Mouse (Mus musculus): ENCODE measurements around the gene Dhrs4. TPM values are rescaled to one million over a fixed set of nuclear protein-coding genes. Genes with fewer than 3 reads are reported as not detected.
A peak's percentile ranks its signal among the peaks of the same experiment; 100 is the strongest.

Gene Dhrs4
- polyA plus RNA-seq, 1 experiment from 2014 or later: 60.2 TPM

DNA sequence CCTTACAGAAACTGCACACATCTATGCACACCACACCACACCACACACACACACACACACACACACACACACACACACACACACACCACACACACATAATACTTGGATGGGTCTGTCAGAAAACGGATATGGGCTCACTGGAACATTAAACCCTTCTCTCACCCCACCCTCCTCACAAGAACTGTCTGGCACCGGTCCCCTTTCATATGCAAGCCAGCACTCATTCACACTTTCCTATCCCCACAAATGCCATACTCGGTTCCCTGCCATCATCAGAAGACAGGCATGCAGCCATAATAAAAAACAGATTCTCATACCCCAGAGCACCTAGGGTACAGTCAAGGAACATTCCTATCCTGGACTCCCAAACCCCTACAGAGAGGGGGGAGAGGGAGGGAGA lies 13.5 kb downstream of the Dhrs4 start:
- no peak for ATAC-seq (ENCODE audit: low FRiP score, low TSS enrichment)
- no peak overlapping the region for H3K4me2 ChIP-seq (replicated peaks; ENCODE audit: low read depth, low read length)
- no peak overlapping the region for H3K9ac ChIP-seq (ENCODE audit: low read depth, low read length)

DNA sequence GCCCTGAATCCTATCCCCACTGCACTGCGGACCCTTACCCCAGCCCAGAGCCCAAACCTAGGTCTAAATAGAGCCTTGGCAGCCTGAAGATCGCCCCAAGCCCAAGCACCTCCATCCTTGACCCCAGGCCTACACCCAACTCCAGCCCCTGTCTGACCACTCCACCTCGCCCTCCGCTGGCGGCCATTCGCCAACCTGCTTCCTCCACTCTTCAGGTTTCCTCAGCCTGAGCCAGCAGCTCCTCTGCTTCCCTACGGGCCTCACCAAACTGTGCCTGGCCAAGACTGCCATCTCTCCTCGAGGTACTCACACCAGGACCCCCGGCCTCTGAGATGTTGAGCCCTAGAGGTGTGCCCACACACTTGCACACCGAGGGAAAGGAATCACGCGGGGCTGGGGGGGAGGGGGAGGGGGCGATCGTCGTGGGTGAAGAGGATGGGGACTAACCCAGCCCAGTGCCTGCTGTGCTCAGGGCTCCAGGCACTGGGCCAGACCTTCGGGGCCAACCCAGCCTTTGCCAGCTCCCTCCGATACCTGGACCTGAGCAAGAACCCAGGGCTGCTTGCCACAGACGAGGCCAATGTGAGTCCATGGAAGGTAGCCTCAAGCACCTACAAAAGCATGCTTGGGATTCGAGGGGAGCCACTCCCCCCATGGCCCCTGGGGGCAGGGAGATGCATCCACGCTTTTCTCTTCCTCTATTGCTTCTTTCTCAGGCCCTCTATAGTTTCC lies 17.1 kb downstream of the Dhrs4 start:
- Histone ChIP-seq H3K9ac (ENCODE audit: low read depth, low read length) (no peak overlapping the region), H3K4me3 (ENCODE audit: low read length) (no peak overlapping the region), H3K9me3 (ENCODE audit: control insufficient read depth, low read length) (no peaks in the 10 kb centered on the region), H3K36me3 (ENCODE audit: control insufficient read depth, insufficient read depth, low read length) (no peaks in the 10 kb centered on the region), H3K4me1 (ENCODE audit: control insufficient read depth, insufficient read depth, low read length) (0 out of 2 replicates have a peak, but pooled peaks cover 3% of the 10 kb centered on the region), H3K27me3 (ENCODE audit: control insufficient read depth, insufficient read depth, low read length) (no peaks in the 10 kb centered on the region), H3K4me2 (replicated peaks; ENCODE audit: low read depth, low read length) (no peak overlapping the region), H3K27ac (ENCODE audit: low read depth, low read length) (no peak overlapping the region)
- WGBS: 77% methylated on average over 19 of the region's 20 CpGs
- ATAC-seq (ENCODE audit: low FRiP score, low TSS enrichment): no peak

More for the DNA sequence above, 13.5 kb downstream of the Dhrs4 start:
- no peak overlapping the region for H3K4me3 ChIP-seq (ENCODE audit: low read length)
- H3K27ac ChIP-seq (ENCODE audit: low read depth, low read length): no peak overlapping the region
- H3K4me1 ChIP-seq (ENCODE audit: control insufficient read depth, insufficient read depth, low read length): no peaks in the 10 kb centered on the region
- H3K36me3 ChIP-seq (ENCODE audit: control insufficient read depth, insufficient read depth, low read length): peaks cover 6% of the 10 kb centered on the region
- 36% methylated on average over 3 of the region's 3 CpGs for WGBS
- H3K27me3 ChIP-seq (ENCODE audit: control insufficient read depth, insufficient read depth, low read length): no peaks in the 10 kb centered on the region
- H3K9me3 ChIP-seq (ENCODE audit: control insufficient read depth, low read length): no peaks in the 10 kb centered on the region

DNA sequence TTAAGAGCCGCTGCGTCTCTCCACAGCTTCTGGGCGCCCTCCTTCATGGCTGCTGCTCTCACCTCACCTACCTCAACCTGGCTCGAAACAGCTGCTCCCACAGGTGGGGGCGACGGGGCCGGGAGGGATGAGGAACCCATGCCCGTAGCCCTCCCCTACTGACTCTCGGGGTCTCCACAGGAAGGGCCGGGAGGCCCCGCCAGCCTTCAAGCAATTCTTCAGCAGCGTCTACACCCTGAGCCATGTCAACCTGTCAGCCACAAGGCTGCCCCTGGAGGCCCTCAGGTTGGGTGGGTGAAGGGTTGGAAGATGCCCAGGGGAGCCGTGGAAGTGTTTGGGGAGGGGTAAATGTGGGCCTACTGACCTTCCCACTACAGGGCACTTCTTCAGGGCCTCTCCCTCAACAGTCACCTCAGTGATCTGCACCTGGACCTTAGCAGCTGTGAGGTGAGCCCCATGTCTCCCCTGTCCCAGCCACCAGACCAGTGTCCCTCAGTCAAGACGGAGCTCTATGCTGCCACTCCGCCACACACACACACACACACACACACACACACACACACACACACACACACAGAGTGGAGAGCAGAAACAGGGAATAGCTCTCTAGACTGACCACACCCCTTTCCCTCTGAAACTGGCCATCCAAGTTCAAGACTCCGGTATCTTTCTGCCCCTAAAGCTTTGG lies 18.3 kb downstream of the Dhrs4 start:
- no peaks in the 10 kb centered on the region for H3K9me3 ChIP-seq (ENCODE audit: control insufficient read depth, low read length)
- no peaks in the 10 kb centered on the region for H3K36me3 ChIP-seq (ENCODE audit: control insufficient read depth, insufficient read depth, low read length)
- no peak overlapping the region for H3K9ac ChIP-seq (ENCODE audit: low read depth, low read length)
- H3K4me1 ChIP-seq (ENCODE audit: control insufficient read depth, insufficient read depth, low read length): 0 out of 2 replicates have a peak, but pooled peaks cover 3% of the 10 kb centered on the region
- 79% methylated on average over 16 of the region's 16 CpGs for WGBS
- ATAC-seq (ENCODE audit: low FRiP score, low TSS enrichment): peak; percentile 21
- no peak overlapping the region for H3K27ac ChIP-seq (ENCODE audit: low read depth, low read length)
- no peaks in the 10 kb centered on the region for H3K27me3 ChIP-seq (ENCODE audit: control insufficient read depth, insufficient read depth, low read length)
- no peak overlapping the region for H3K4me2 ChIP-seq (replicated peaks; ENCODE audit: low read depth, low read length)
- H3K4me3 ChIP-seq (ENCODE audit: low read length): no peak overlapping the region

DNA sequence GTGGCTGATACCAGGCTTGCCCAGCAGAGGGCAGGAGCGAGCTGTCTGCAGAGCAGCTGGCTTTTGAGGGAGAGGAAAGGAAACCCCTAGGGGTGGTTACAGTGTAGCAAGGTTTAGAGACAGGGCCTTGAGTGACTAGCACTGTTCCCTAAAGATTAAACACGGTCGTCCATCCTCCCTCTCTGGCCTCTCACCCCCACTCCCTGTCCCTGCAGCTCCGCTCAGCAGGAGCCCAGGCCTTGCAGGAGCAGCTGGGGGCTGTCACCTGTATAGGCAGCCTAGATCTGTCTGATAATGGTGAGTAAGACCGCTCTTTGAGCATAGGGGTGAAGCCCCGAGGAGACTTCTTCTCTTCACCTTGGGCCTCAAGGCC lies 18.9 kb downstream of the Dhrs4 start:
- H3K36me3 ChIP-seq (ENCODE audit: control insufficient read depth, insufficient read depth, low read length): no peaks in the 10 kb centered on the region
- WGBS: 9% methylated on average over 6 of the region's 6 CpGs
- H3K4me3 ChIP-seq (ENCODE audit: low read length): no peak overlapping the region
- H3K9me3 ChIP-seq (ENCODE audit: control insufficient read depth, low read length): no peaks in the 10 kb centered on the region
- peak; percentile 66 for ATAC-seq (ENCODE audit: low FRiP score, low TSS enrichment)
- H3K4me1 ChIP-seq (ENCODE audit: control insufficient read depth, insufficient read depth, low read length): 0 out of 2 replicates have a peak, but pooled peaks cover 3% of the 10 kb centered on the region
- no peaks in the 10 kb centered on the region for H3K27me3 ChIP-seq (ENCODE audit: control insufficient read depth, insufficient read depth, low read length)
- no peak overlapping the region for H3K4me2 ChIP-seq (replicated peaks; ENCODE audit: low read depth, low read length)
- H3K27ac ChIP-seq (ENCODE audit: low read depth, low read length): no peak overlapping the region
- H3K9ac ChIP-seq (ENCODE audit: low read depth, low read length): peak overlapping the region; percentile 28; the same call in 1 of the 2 replicates

DNA sequence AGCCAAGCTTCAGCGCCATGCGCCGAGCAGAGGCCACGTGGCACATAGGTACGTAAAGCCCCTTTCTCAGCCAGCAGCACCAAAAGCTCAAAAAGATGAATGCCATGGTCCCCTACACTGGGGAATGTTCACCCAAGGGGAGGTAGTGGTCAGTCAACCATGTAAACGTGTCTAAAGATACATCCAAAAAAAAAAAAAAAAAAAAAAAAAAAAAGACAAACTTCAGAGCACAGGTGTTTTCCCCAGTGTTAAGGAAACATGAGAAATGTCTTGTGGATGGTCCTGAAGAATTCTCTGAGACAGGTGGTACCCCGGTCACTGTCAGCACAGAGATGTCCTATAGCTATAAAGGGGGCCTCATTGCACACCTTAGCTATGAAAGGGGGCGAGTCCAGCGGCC lies 27.1 kb downstream of the Dhrs4 start:
- H3K27ac ChIP-seq (ENCODE audit: low read depth, low read length): no peak overlapping the region
- H3K27me3 ChIP-seq (ENCODE audit: control insufficient read depth, insufficient read depth, low read length): no peaks in the 10 kb centered on the region; the same call in 1 of the 2 replicates
- ATAC-seq (ENCODE audit: low FRiP score, low TSS enrichment): no peak
- H3K9me3 ChIP-seq (ENCODE audit: control insufficient read depth, low read length): no peaks in the 10 kb centered on the region
- H3K4me2 ChIP-seq (replicated peaks; ENCODE audit: low read depth, low read length): no peak overlapping the region
- 75% methylated on average over 9 of the region's 9 CpGs for WGBS
- no peaks in the 10 kb centered on the region for H3K36me3 ChIP-seq (ENCODE audit: control insufficient read depth, insufficient read depth, low read length)
- H3K4me1 ChIP-seq (ENCODE audit: control insufficient read depth, insufficient read depth, low read length): 0 out of 2 replicates have a peak, but pooled peaks cover 3% of the 10 kb centered on the region
- no peak overlapping the region for H3K9ac ChIP-seq (ENCODE audit: low read depth, low read length)
- H3K4me3 ChIP-seq (ENCODE audit: low read length): no peak overlapping the region

DNA sequence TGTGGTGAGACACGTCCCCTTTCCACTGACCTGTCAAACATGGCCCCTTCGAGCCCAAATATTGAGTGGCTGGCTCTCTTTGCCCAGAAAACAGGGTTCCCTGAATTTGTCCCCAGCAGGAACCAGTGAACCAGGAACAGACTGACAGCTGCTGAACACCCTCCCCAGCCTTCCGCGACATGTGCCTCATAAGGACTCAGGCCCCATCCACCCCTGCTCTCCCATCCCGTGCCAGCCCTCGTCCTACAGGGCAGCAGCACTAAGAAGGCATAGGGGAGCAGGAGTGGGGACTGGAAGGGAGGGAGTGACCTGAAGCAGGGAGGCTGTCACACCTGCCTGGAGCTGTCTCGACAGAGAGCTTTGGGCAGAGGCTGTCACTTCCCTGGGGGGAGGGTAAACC lies 29.2 kb downstream of the Dhrs4 start:
- WGBS: 36% methylated on average over 7 of the region's 7 CpGs
- no peak overlapping the region for H3K4me2 ChIP-seq (replicated peaks; ENCODE audit: low read depth, low read length)
- H3K36me3 ChIP-seq (ENCODE audit: control insufficient read depth, insufficient read depth, low read length): no peaks in the 10 kb centered on the region
- H3K27ac ChIP-seq (ENCODE audit: low read depth, low read length): no peak overlapping the region
- H3K9ac ChIP-seq (ENCODE audit: low read depth, low read length): no peak overlapping the region
- H3K27me3 ChIP-seq (ENCODE audit: control insufficient read depth, insufficient read depth, low read length): peaks cover 8% of the 10 kb centered on the region; the same call in 1 of the 2 replicates
- no peaks in the 10 kb centered on the region for H3K9me3 ChIP-seq (ENCODE audit: control insufficient read depth, low read length)
- no peak for ATAC-seq (ENCODE audit: low FRiP score, low TSS enrichment)
- H3K4me1 ChIP-seq (ENCODE audit: control insufficient read depth, insufficient read depth, low read length): 0 out of 2 replicates have a peak, but pooled peaks cover 3% of the 10 kb centered on the region
- no peak overlapping the region for H3K4me3 ChIP-seq (ENCODE audit: low read length)

DNA sequence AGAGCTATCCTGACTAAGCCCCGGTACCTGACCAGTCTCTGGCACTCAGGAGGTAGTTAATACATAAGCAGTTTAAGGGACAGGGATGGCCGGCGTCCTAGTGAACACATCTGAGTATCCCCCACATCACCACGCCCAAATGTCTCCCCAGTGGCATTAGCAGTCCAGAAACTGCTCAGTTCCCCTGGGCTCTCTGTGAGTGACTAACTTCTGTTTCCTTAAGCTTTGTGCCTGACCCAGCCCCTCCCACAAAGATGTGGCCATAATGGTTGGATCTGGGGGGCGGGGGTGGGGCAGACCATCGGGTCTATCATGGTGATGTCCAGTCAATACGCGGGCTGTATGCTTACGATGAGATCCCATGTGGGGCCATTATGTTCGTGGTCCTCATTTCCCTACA lies 31.0 kb downstream of the Dhrs4 start:
- Histone ChIP-seq H3K4me1 (ENCODE audit: control insufficient read depth, insufficient read depth, low read length) (0 out of 2 replicates have a peak, but pooled peaks cover 3% of the 10 kb centered on the region), H3K9me3 (ENCODE audit: control insufficient read depth, low read length) (no peaks in the 10 kb centered on the region), H3K4me3 (ENCODE audit: low read length) (no peak overlapping the region), H3K27me3 (ENCODE audit: control insufficient read depth, insufficient read depth, low read length) (peaks cover 8% of the 10 kb centered on the region; the same call in 1 of the 2 replicates), H3K27ac (ENCODE audit: low read depth, low read length) (no peak overlapping the region), H3K36me3 (ENCODE audit: control insufficient read depth, insufficient read depth, low read length) (no peaks in the 10 kb centered on the region), H3K4me2 (replicated peaks; ENCODE audit: low read depth, low read length) (no peak overlapping the region), H3K9ac (ENCODE audit: low read depth, low read length) (no peak overlapping the region)
- ATAC-seq (ENCODE audit: low FRiP score, low TSS enrichment): no peak
- 79% methylated on average over 10 of the region's 10 CpGs for WGBS

DNA sequence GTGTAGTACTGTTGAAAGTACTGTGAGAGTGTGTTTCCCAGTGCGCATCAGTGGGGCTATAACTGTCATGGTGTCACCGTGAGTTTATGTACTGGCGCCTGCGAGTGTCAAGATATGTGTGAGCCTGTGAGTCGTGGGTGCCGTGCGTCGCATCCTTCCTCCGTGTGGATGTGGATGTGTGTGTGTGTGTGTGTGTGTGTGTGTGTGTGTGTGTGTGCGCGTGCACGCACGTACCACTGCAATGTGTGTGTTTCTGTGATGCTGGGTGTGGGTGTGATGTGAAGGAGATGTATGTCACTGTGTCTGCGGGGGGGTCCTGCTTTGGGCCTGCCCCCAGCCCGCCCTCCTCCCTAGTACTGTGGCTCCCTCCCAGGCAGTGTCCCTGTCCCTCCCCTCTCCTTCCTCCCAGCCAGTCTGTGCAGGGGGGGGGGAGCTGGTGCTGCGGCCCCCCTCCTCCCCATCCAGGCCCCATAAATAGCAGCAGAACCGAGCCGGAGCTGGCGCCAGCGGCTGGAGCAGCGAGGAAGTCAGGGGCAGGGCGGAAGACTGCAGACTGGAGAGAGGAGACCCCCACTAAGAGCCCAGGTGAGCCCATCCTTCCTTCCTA lies 31.7 kb downstream of the Dhrs4 start, which contains the start of gene Cpne6:
Cpne6 (plus strand) TSS at position 321 of the 607 bp plus-strand sequence.
- Histone ChIP-seq H3K4me1 (ENCODE audit: control insufficient read depth, insufficient read depth, low read length) (0 out of 2 replicates have a peak, but pooled peaks cover 3% of the 10 kb centered on the region), H3K4me3 (ENCODE audit: low read length) (no peak within 1 kb of the TSS), H3K27ac (ENCODE audit: low read depth, low read length) (no peak within 1 kb of the TSS), H3K9ac (ENCODE audit: low read depth, low read length) (no peak within 1 kb of the TSS), H3K27me3 (ENCODE audit: control insufficient read depth, insufficient read depth, low read length) (peaks cover 8% of the 10 kb centered on the region; the same call in 1 of the 2 replicates), H3K9me3 (ENCODE audit: control insufficient read depth, low read length) (no peaks in the 10 kb centered on the region), H3K4me2 (replicated peaks; ENCODE audit: low read depth, low read length) (no peak within 1 kb of the TSS), H3K36me3 (ENCODE audit: control insufficient read depth, insufficient read depth, low read length) (no peaks in the 10 kb centered on the region)
- ATAC-seq (ENCODE audit: low FRiP score, low TSS enrichment): no peak
- WGBS: 68% methylated on average over 20 of the region's 22 CpGs
